Mouse (Mus musculus): ENCODE measurements around the gene Gga3. TPM values are rescaled to one million over a fixed set of nuclear protein-coding genes. Genes with fewer than 3 reads are reported as not detected.

Gene Gga3
- polyA plus RNA-seq, 1 experiment from 2014 or later: 35.1 TPM

DNA sequence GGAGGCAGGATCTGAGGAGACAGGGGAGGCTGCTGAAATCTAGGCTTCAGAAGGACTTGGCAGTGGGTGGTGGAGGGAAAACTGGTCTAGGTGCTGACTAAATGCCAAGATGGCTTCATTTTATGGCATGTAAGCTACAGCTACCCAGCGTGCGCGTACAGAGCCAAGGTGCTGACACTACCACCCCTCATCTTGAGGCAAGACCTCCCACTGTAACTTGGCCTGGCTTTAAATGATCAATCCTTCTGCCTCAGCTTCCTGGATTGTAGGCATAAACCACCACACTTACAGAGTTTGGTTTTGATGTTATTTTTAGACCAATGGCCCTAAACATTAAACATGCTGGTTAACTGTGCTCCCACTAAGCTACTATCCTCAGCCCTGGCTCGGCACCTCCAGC is 35.7 kb upstream of the Gga3 start:
- 90% methylated on average over 4 of the region's 4 CpGs for WGBS
- no peak for DNase-seq (ENCODE audit: low spot score)
- Histone ChIP-seq H3K4me1 (replicated peaks) (peaks cover 15% of the 10 kb centered on the region; the same call in 1 of the 2 replicates), H3K4me3 (no peak overlapping the region), H3K36me3 (peaks cover 19% of the 10 kb centered on the region), H3K27ac (no peak overlapping the region), H3K9me3 (no peaks in the 10 kb centered on the region), H3K27me3 (ENCODE audit: insufficient read depth, poor library complexity, severe bottlenecking) (no peaks in the 10 kb centered on the region)

DNA sequence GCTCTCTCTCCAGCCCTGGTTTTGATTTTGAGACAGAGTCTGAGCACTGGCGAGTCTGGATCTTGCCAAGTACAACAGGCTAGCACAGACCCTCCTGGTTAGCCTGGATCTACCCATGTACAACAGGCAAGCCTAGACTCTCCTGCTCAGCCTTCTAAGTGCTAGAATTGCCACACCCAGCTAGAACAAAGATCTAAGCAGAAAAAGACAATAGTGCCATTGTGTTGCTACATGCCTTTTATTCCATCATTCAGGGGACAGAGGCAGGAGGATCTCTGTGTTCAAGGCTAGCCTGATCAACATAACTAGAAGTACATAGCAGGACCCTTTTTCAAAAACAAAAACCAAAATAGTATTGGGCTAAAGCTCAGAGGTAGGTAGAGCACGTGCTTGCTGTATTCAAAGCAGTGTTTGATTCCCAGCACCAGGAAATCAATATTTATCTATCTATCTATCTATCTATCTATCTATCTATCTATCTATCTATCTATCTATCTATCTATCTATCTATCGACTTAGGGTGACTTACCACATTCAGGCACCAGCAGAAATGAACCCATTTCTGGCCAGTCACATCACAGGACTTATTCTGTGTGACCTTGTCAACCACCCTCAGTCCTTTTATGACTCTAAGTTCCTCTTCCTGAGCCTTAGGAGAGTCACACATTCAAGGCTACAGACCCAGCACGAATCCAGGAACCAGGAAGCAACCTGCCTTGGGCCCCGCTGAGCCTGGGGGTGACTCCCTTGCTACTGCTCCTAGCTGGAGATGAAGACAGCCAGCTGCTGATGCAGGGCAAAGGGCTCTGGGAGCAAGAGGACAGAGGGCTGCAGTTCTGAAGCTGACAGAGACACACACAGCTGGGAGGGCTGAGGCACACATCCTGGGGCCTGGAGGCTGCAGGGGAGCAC is 34.9 kb upstream of the Gga3 start:
- peaks cover 18% of the 10 kb centered on the region; the same call in 1 of the 2 replicates for H3K4me1 ChIP-seq (replicated peaks)
- no peaks in the 10 kb centered on the region for H3K9me3 ChIP-seq
- H3K4me3 ChIP-seq: no peak overlapping the region
- peaks cover 11% of the 10 kb centered on the region for H3K36me3 ChIP-seq
- DNase-seq (ENCODE audit: low spot score): no peak
- 0 out of 2 replicates have a peak overlapping the region, but pooled peaks have one; percentile 8 for H3K27ac ChIP-seq
- H3K27me3 ChIP-seq (ENCODE audit: insufficient read depth, poor library complexity, severe bottlenecking): no peaks in the 10 kb centered on the region
- 75% methylated on average over 5 of the region's 5 CpGs for WGBS

DNA sequence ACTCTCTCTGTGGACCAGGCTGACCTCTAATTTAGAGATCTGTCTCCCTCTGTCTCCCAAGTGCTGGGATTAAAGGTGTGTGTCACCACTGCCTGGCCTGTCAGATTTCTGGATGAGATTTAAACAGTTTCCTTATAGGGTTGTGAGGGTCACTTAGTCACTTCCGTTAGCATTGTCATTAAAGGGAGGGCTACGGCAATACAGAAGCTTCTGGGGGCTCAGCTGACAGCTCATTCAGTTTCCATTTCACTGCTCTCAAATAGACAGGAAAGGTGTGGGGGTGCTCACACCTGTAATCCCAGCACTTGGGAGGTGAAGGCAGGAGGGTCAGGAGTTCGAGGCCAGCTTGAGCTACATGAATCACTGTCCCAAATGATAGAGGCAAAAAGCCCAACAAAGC is 33.1 kb upstream of the Gga3 start:
- Histone ChIP-seq H3K27me3 (ENCODE audit: insufficient read depth, poor library complexity, severe bottlenecking) (no peaks in the 10 kb centered on the region), H3K36me3 (no peaks in the 10 kb centered on the region), H3K27ac (no peak overlapping the region), H3K4me1 (replicated peaks) (peaks cover 18% of the 10 kb centered on the region; the same call in 1 of the 2 replicates), H3K9me3 (no peaks in the 10 kb centered on the region), H3K4me3 (no peak overlapping the region)
- DNase-seq (ENCODE audit: low spot score): no peak
- 90% methylated on average over 3 of the region's 3 CpGs for WGBS

DNA sequence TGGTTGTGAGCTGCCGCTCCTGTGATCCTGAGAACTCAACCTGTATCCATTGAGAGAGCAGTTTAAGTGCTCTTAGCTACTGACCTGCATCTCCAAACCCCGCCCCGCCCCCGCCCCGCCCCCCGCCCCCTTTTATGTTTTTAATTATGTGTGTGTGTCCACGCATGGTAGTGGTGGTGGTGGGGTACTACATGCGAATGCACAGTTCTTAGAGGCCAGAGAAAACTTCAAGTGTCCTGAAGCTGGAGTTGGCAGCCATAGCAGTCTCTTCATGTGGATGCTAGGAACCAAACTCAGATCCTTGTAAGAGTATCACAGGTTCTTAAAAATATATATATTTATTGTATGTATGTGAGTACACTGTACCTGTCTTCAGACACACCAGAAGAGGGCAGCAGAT is 31.6 kb upstream of the Gga3 start:
- Histone ChIP-seq H3K27me3 (ENCODE audit: insufficient read depth, poor library complexity, severe bottlenecking) (no peaks in the 10 kb centered on the region), H3K36me3 (no peaks in the 10 kb centered on the region), H3K27ac (no peak overlapping the region), H3K9me3 (no peaks in the 10 kb centered on the region), H3K4me1 (replicated peaks) (peaks cover 9% of the 10 kb centered on the region; the same call in 1 of the 2 replicates), H3K4me3 (no peak overlapping the region)
- WGBS: 73% methylated on average over 8 of the region's 8 CpGs
- DNase-seq (ENCODE audit: low spot score): no peak

DNA sequence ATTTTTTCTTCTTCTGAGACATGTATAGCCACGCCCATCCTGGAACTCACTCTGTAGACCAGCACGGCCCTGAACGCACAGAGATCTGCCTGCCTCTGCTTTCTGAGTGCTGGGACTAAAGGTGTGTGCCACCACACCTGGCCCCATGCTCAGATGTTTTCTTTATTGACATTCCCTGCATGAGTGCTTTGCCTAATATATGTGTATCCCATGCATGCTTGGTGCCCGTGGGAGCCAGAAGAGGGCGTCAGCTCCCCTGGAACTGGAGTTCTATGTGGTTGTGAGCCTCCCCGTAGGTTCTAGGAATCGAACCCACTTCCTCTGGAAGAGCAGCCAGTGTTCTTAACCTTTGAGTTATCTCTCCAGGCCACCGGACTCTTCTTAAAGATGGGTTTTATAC is 31.2 kb upstream of the Gga3 start:
- WGBS: 85% methylated on average over 8 of the region's 8 CpGs
- H3K9me3 ChIP-seq: no peaks in the 10 kb centered on the region
- H3K27ac ChIP-seq: no peak overlapping the region
- peaks cover 9% of the 10 kb centered on the region; the same call in 1 of the 2 replicates for H3K4me1 ChIP-seq (replicated peaks)
- no peak for DNase-seq (ENCODE audit: low spot score)
- H3K4me3 ChIP-seq: no peak overlapping the region
- H3K27me3 ChIP-seq (ENCODE audit: insufficient read depth, poor library complexity, severe bottlenecking): no peaks in the 10 kb centered on the region
- no peaks in the 10 kb centered on the region for H3K36me3 ChIP-seq

DNA sequence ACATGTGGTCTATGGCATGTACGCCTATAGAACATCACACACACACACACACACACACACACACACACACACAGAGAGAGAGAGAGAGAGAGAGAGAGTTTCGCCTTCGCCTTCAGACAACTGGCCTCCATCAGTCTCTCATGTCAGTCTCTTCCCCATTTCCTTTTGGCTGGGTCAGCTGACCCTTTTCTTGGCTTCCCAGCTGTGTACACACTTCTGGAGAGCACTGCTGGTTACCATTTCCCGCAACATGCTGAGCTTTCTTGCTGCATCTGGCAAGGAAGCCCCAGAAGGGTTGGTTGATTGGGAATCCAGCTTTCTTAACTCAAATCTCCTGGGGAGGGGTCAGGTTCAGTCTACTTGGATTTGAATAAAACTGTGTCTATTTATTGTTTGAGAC is 30.3 kb upstream of the Gga3 start:
- H3K36me3 ChIP-seq: no peaks in the 10 kb centered on the region
- DNase-seq (ENCODE audit: low spot score): no peak
- H3K27ac ChIP-seq: no peak overlapping the region
- H3K4me1 ChIP-seq (replicated peaks): peaks cover 7% of the 10 kb centered on the region; the same call in 1 of the 2 replicates
- WGBS: 71% methylated on average over 4 of the region's 4 CpGs
- H3K9me3 ChIP-seq: no peaks in the 10 kb centered on the region
- no peak overlapping the region for H3K4me3 ChIP-seq
- no peaks in the 10 kb centered on the region for H3K27me3 ChIP-seq (ENCODE audit: insufficient read depth, poor library complexity, severe bottlenecking)

DNA sequence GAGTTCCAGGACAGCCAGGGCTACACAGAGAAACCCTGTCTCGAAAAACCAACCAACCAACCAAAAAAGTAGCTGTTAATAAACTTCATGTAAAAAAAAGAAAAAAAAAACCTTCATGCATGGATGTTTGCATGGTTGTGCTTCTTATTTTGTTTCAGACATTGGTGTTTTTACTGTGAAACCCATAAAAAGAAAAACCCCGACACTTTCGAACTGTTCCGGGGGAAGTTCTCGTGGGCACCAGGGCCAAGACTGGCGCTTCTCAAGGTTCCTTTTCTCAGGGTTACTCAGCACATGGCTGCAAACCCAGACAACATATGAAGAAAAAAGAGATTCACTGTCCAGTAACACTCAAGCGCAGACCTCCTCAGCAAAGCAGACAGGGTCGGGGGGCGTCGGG is 29.0 kb upstream of the Gga3 start:
- no peaks in the 10 kb centered on the region for H3K9me3 ChIP-seq
- H3K4me1 ChIP-seq (replicated peaks): peaks cover 9% of the 10 kb centered on the region; the same call in 1 of the 2 replicates
- no peaks in the 10 kb centered on the region for H3K36me3 ChIP-seq
- H3K27me3 ChIP-seq (ENCODE audit: insufficient read depth, poor library complexity, severe bottlenecking): no peaks in the 10 kb centered on the region
- H3K4me3 ChIP-seq: no peak overlapping the region
- DNase-seq (ENCODE audit: low spot score): no peak
- no peak overlapping the region for H3K27ac ChIP-seq
- WGBS: 92% methylated on average over 10 of the region's 10 CpGs

DNA sequence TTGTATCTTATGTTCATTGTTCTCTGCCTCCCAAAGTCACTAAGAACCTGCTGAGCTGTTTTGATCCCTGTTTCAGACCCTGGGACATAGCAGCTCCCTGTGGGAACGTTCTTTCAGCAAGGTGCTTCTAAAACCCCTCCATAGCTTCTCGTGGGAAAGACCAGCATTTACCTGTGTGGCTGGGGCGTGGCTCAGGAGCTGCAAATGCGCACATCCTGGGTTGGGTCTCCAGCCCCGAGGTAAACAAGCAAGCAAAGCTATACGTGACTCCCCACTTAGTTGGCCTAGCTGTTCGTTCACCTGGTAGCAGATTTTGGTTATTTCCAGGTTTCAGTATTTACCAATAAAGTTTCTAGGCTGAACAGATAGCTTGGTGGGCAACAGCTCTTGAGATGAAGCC is 28.4 kb upstream of the Gga3 start:
- Histone ChIP-seq H3K27ac (no peak overlapping the region), H3K36me3 (no peaks in the 10 kb centered on the region), H3K9me3 (no peaks in the 10 kb centered on the region), H3K27me3 (ENCODE audit: insufficient read depth, poor library complexity, severe bottlenecking) (no peaks in the 10 kb centered on the region), H3K4me3 (no peak overlapping the region), H3K4me1 (replicated peaks) (peaks cover 15% of the 10 kb centered on the region)
- no peak for DNase-seq (ENCODE audit: low spot score)
- WGBS: 82% methylated on average over 7 of the region's 7 CpGs

DNA sequence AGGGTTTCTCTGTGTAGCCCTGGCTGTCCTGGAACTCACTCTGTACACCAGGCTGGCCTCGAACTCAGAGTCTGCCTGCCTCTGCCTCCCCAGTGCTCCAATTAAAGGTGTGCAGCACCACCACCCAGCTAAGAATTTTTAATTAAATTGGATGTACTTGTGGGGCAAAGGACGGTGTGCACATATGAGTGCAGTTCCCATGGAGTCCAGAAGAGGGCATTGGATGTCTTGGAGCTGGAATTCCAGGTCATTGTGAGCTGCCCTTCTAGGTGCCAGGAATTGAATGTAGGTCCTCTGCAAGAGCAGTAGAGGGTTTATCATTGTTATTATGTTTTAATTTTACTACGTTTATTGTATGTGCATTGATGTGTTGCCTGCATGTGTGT is 27.6 kb upstream of the Gga3 start:
- Histone ChIP-seq H3K36me3 (no peaks in the 10 kb centered on the region), H3K4me3 (no peak overlapping the region), H3K9me3 (no peaks in the 10 kb centered on the region), H3K27ac (no peak overlapping the region), H3K4me1 (replicated peaks) (peaks cover 20% of the 10 kb centered on the region), H3K27me3 (ENCODE audit: insufficient read depth, poor library complexity, severe bottlenecking) (no peaks in the 10 kb centered on the region)
- WGBS: 25% methylated on average over 3 of the region's 3 CpGs
- peak; percentile 49 for DNase-seq (ENCODE audit: low spot score)

DNA sequence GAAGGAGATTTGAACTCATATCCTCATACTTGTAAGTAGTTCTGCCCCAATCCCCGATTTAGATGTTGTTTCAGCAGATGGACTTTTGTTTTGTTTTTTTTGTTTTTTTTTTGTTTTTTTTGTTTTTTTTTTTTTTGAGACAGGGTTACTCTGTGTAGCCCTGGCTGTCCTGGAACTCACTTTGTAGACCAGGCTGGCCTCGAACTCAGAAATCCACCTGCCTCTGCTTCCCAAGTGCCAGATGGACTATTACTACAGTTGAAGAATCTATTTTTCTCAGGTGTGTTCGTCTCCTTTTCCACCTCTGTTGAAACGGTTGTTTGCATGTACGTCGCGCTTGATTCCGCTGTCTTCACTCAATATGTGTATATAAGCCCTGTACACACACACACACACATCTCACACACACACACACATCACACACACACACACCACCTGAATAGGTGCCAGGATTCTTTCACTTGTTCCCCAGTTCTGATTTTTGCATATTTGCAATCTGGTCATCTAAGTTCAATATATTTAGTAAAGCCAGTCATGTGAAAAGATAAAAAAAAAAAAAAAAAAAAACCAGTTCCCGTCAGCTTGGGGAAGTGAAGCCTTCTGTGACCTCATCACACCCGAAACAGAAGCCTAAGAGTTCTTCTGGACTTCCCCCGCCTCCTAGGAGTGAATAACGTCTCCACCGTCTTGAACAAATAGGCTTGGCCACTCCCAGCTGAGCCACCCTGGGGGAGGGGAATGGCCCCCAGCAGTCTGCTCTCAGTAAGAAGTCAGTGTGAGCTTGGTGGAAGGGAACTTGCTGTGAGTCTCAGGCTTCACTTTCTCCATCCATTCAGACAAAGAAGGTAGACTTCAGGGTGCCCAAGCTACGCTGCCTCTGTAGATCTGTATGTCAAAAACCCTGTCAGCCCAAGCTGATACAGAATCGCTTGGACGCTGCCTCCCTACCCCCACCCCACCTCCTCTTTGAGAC is 27.0 kb upstream of the Gga3 start:
- H3K27ac ChIP-seq: no peak overlapping the region
- peaks cover 20% of the 10 kb centered on the region for H3K4me1 ChIP-seq (replicated peaks)
- WGBS: 51% methylated on average over 16 of the region's 16 CpGs
- H3K27me3 ChIP-seq (ENCODE audit: insufficient read depth, poor library complexity, severe bottlenecking): no peaks in the 10 kb centered on the region
- no peak overlapping the region for H3K4me3 ChIP-seq
- no peaks in the 10 kb centered on the region for H3K9me3 ChIP-seq
- no peaks in the 10 kb centered on the region for H3K36me3 ChIP-seq
- no peak for DNase-seq (ENCODE audit: low spot score)

DNA sequence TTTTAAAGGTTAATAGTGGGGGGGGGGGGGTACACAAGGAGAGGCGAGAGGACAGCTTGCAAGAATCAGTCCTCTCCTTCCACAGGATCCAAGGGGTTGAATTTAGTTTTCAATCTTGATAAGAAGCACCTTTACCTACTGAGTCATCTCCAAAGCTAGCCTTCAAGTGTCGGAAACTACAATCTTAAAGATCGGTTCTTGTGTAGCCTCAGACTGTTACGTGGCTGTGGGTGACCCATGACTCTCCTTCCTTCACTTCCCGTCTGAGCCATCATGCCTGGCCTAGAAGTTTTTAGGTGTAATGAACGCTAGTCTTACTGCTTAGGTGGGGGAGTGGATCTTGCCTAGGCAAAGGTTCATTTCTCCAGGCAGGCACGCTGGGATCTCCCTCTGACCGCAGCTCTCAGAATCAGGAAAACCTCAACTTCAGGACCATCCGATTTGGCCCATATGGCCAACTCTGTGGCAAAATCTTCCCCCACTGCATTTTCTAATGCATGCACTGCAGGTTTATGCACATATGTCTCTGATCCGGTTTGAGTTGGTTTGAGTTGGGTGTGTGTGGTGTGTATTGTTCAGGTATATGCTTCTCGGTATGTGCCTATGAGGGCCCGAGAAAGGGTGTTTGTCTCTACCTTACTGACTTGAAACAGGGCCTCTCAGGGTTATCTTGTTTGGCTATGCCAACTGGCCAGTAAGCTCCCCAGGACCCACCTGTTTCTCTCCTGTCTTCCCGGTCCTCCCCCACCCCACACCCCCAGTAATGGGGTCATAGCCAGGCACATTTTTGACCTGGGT is 26.1 kb upstream of the Gga3 start:
- 87% methylated on average over 13 of the region's 13 CpGs for WGBS
- no peaks in the 10 kb centered on the region for H3K9me3 ChIP-seq
- H3K4me3 ChIP-seq: no peak overlapping the region
- H3K27ac ChIP-seq: no peak overlapping the region
- no peak for DNase-seq (ENCODE audit: low spot score)
- peaks cover 20% of the 10 kb centered on the region for H3K4me1 ChIP-seq (replicated peaks)
- no peaks in the 10 kb centered on the region for H3K27me3 ChIP-seq (ENCODE audit: insufficient read depth, poor library complexity, severe bottlenecking)
- no peaks in the 10 kb centered on the region for H3K36me3 ChIP-seq

DNA sequence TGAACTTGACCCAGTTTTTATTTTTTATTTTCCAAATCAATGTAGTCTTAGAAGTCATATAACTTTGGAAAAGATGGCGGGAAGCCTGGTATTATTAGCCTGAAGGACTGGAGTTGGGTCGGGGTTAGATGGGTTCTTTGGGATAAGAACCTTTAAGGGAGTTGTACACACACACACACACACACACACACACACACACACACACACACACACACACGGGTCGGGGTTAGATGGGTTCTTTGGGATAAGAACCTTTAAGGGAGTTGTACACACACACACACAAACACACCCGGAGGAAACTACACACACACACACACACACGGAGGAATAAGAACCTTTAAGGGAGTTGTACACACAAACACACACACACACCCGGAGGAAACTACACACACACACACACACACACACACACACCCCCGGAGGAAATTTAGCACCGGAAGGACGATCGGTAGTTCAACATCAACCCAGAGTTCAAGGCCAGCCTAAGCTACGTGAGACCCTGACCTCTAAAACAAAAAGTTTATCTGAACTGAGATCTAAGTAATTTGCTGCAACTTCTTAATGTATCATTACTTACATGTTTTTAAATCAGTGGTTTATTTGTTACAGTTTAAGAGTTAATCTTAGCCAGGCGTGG is 24.7 kb upstream of the Gga3 start:
- peaks cover 17% of the 10 kb centered on the region for H3K4me1 ChIP-seq (replicated peaks)
- WGBS: 57% methylated on average over 13 of the region's 13 CpGs
- peak overlapping the region; percentile 84 for H3K27ac ChIP-seq

More for the DNA sequence above, 24.7 kb upstream of the Gga3 start:
- DNase-seq (ENCODE audit: low spot score): no peak
- H3K27me3 ChIP-seq (ENCODE audit: insufficient read depth, poor library complexity, severe bottlenecking): no peaks in the 10 kb centered on the region
- H3K4me3 ChIP-seq: peak overlapping the region; percentile 81
- H3K36me3 ChIP-seq: 0 out of 2 replicates have a peak, but pooled peaks cover 2% of the 10 kb centered on the region
- no peaks in the 10 kb centered on the region for H3K9me3 ChIP-seq
